ENCODE assay signal across 9 mouse cellular contexts in genomic region chr12:17750500-17750899, GRCm38 (mm10). TPM values are rescaled to one million over a fixed set of nuclear protein-coding genes. Genes with fewer than 3 reads are reported as not detected.
DNase-seq lines count a peak whose midpoint lies in the region; ATAC-seq and TF ChIP-seq lines count a peak whose summit lies in the region.
"Had no signal": no experiment of that assay in that cellular context is flagged by ENCODE, and none has a peak within 500 bp of the region (broad histone marks: within the 10 kb centered on the region; RNA-seq: fewer than 3 reads in every experiment).

No protein-coding gene starts in this region.

- H3K36me3 ChIP-seq in neural tube, embryonic 13.5 days = no peaks in the 10 kb centered on the region
- H3K36me3 ChIP-seq in myocyte (ENCODE audit: control insufficient read depth, insufficient read depth) = no peaks in the 10 kb centered on the region

- no peaks in the 10 kb centered on the region for H3K9me3 ChIP-seq in neural tube, embryonic 13.5 days

- no peak for TF ChIP-seq POLR2A in myocyte (IDR thresholded peaks at IDR 0.05; ENCODE audit: insufficient read length, low read depth)

- peaks cover 53% of the 10 kb centered on the region for H3K79me2 ChIP-seq in myocyte (ENCODE audit: control insufficient read depth, insufficient read depth)

- H3K4me1 ChIP-seq in neural tube, embryonic 13.5 days (replicated peaks) = peaks cover 45% of the 10 kb centered on the region

- H3K27me3 ChIP-seq in neural tube, embryonic 13.5 days = no peaks in the 10 kb centered on the region
- H3K27me3 ChIP-seq in myocyte (ENCODE audit: control insufficient read depth, insufficient read depth, insufficient read length) = no peaks in the 10 kb centered on the region

- peak; percentile 66 for DNase-seq in adrenal gland, postnatal 10 days
- DNase-seq in adrenal gland, postnatal 4 days (ENCODE audit: low spot score in 2 of 2) = no peak
- no peak for DNase-seq in neural tube, embryonic 10.5 days (ENCODE audit: extremely low spot score, low spot score)
- peak; percentile 37 for DNase-seq in induced T-regulatory cell, adult 2 months (ENCODE audit: low read depth)
- DNase-seq in urinary bladder, adult 18-20 months (ENCODE audit: low spot score in 2 of 2) = no peak
- no peak for DNase-seq in right cerebral cortex, postnatal 25 days

- no peak overlapping the region for H3K9ac ChIP-seq in neural tube, embryonic 13.5 days
- H3K9ac ChIP-seq: liver, embryonic 14.5 days had no signal

- H3K27ac ChIP-seq in neural tube, embryonic 13.5 days (replicated peaks) = peak overlapping the region; percentile 38; the same call in 1 of the 2 replicates
- H3K27ac ChIP-seq: liver, embryonic 14.5 days had no signal

- H3ac ChIP-seq in myocyte (ENCODE audit: control insufficient read depth, insufficient read length) = no peak overlapping the region

- ATAC-seq in neural tube, embryonic 13.5 days (ENCODE audit: low read depth) = no peak

- no peak overlapping the region for H3K4me2 ChIP-seq in neural tube, embryonic 13.5 days
- H3K4me2 ChIP-seq in myocyte (ENCODE audit: low read depth) = peak overlapping the region; percentile 79

- WGBS in neural tube, embryonic 13.5 days = 65% methylated on average over 4 of the region's 4 CpGs

- H3K4me3 ChIP-seq in neural tube, embryonic 13.5 days = no peak overlapping the region
- H3K4me3 ChIP-seq in myocyte = no peak overlapping the region

TF ChIP-seq in myocyte, 11 proteins besides CTCF, POLR2A, EP300 and RAD21:
- peak in 1 of 3 experiments; percentile 52 for TF ChIP-seq MYOG (IDR thresholded peaks at IDR 0.05; ENCODE audit: control insufficient read depth in 1 of 3, insufficient read depth in 1 of 3, insufficient read length in 2 of 3, low read depth in 2 of 3)
- peak in 1 of 3 experiments; percentile 62 for TF ChIP-seq MYOD1 (IDR thresholded peaks at IDR 0.05; ENCODE audit: control insufficient read depth in 1 of 3, insufficient read length in 2 of 3, low read depth in 2 of 3)
- TF ChIP-seq USF1 (IDR thresholded peaks at IDR 0.05; ENCODE audit: low read depth) = no peak
- no peak for TF ChIP-seq POLR2AphosphoS2 (IDR thresholded peaks at IDR 0.05; ENCODE audit: insufficient read length, low read depth)
- TF ChIP-seq E2F4 (IDR thresholded peaks at IDR 0.05; ENCODE audit: insufficient read depth) = no peak
- TF ChIP-seq CEBPB (IDR thresholded peaks at IDR 0.05; ENCODE audit: insufficient read depth, poor library complexity, severe bottlenecking) = peak; percentile 42; the same call in 1 of the 2 replicates

RNA-seq across cellular contexts. Expression of gene Hpcal1, which starts 59.8 kb away (rescaled TPM):
- total RNA-seq in adrenal gland, postnatal 10 days (2021) = 10 to 100 TPM; 25.4 to 26.2 TPM
- 10 to 100 TPM; 30.1 to 34.5 TPM for total RNA-seq in adrenal gland, postnatal 4 days (2021)
- polyA plus RNA-seq in neural tube, embryonic 13.5 days (2015; fragmentation: Nextera tagmentation; extraction: Ambion mirVana) = 77.0 and 79.2 TPM in 2 replicates
- polyA plus RNA-seq in myocyte (2012; fragmentation: generic; extraction: Trizol) = 89.4 TPM

Comparison
In these comparisons a context has a peak if more than half of its experiments do, and no peak if none do; other contexts are left out.
1. DNase-seq: peak in adrenal gland, postnatal 10 days (single experiment) and induced T-regulatory cell, adult 2 months (single experiment); none in adrenal gland, postnatal 4 days (0 of 2), neural tube, embryonic 10.5 days (single experiment), urinary bladder, adult 18-20 months (0 of 2) and right cerebral cortex, postnatal 25 days (single experiment).